Mouse (Mus musculus): ENCODE measurements around the gene Pecam1. TPM values are rescaled to one million over a fixed set of nuclear protein-coding genes. Genes with fewer than 3 reads are reported as not detected.
A peak's percentile ranks its signal among the peaks of the same experiment; 100 is the strongest.

Gene Pecam1
- polyA plus RNA-seq, 1 experiment from 2014 or later: 89.5 TPM

- H3K4me1 ChIP-seq (ENCODE audit: insufficient read depth): peaks cover 9% of the 10 kb centered on the region
- H3K4me3 ChIP-seq (ENCODE audit: low read depth, low read length): no peak overlapping the region
- H3K36me3 ChIP-seq (ENCODE audit: insufficient read depth): no peaks in the 10 kb centered on the region
- H3K9ac ChIP-seq: no peak overlapping the region
- WGBS: 72% methylated on average over 4 of the region's 4 CpGs
- no peaks in the 10 kb centered on the region for H3K27me3 ChIP-seq (ENCODE audit: insufficient read depth, low read length)
- H3K27ac ChIP-seq (ENCODE audit: low read depth): no peak overlapping the region
- H3K9me3 ChIP-seq (ENCODE audit: low read depth, low read length): no peaks in the 10 kb centered on the region
- DNase-seq: no peak
- no peak for ATAC-seq (ENCODE audit: insufficient read depth)
- no peak for TF ChIP-seq CTCF (IDR thresholded peaks at IDR 0.05; ENCODE audit: low read depth)
- H3K4me2 ChIP-seq: no peak overlapping the region
These were observed 134.9 kb downstream of the Pecam1 start for GRCm38 (mm10) chr11:106615561-106615960.

GRCm38 (mm10) chr11:106614339-106614645 is 136.1 kb downstream of the Pecam1 start:
- Histone ChIP-seq H3K4me2 (no peak overlapping the region), H3K4me1 (ENCODE audit: insufficient read depth) (peaks cover 6% of the 10 kb centered on the region), H3K9ac (no peak overlapping the region), H3K4me3 (ENCODE audit: low read depth, low read length) (no peak overlapping the region), H3K9me3 (ENCODE audit: low read depth, low read length) (no peaks in the 10 kb centered on the region), H3K36me3 (ENCODE audit: insufficient read depth) (no peaks in the 10 kb centered on the region), H3K27ac (ENCODE audit: low read depth) (no peak overlapping the region), H3K27me3 (ENCODE audit: insufficient read depth, low read length) (no peaks in the 10 kb centered on the region)
- DNase-seq: peak; percentile 57
- 28% methylated on average over 4 of the region's 4 CpGs for WGBS
- TF ChIP-seq CTCF (IDR thresholded peaks at IDR 0.05; ENCODE audit: low read depth): no peak
- no peak for ATAC-seq (ENCODE audit: insufficient read depth)

- H3K27ac ChIP-seq (ENCODE audit: low read depth): peak overlapping the region; percentile 74; the same call in 1 of the 2 replicates
- no peak for DNase-seq
- peak; percentile 39; the same call in 1 of the 2 replicates for TF ChIP-seq CTCF (IDR thresholded peaks at IDR 0.05; ENCODE audit: low read depth)
- ATAC-seq (ENCODE audit: insufficient read depth): no peak
- 56% methylated on average over 14 of the region's 15 CpGs for WGBS
- no peaks in the 10 kb centered on the region for H3K27me3 ChIP-seq (ENCODE audit: insufficient read depth, low read length)
- peaks cover 6% of the 10 kb centered on the region for H3K4me1 ChIP-seq (ENCODE audit: insufficient read depth)
- H3K4me2 ChIP-seq: peak overlapping the region; percentile 59
- peak overlapping the region; percentile 98 for H3K4me3 ChIP-seq (ENCODE audit: low read depth, low read length)
- no peaks in the 10 kb centered on the region for H3K9me3 ChIP-seq (ENCODE audit: low read depth, low read length)
- H3K9ac ChIP-seq: peak overlapping the region; percentile 89
- no peaks in the 10 kb centered on the region for H3K36me3 ChIP-seq (ENCODE audit: insufficient read depth)
These were observed 136.6 kb downstream of the Pecam1 start for GRCm38 (mm10) chr11:106613638-106614338.

- peak; percentile 97 for DNase-seq
- Histone ChIP-seq H3K4me1 (ENCODE audit: insufficient read depth) (peaks cover 6% of the 10 kb centered on the region), H3K27ac (ENCODE audit: low read depth) (peak within 1 kb of the TSS; percentile 80), H3K4me3 (ENCODE audit: low read depth, low read length) (peak within 1 kb of the TSS; percentile 98), H3K9ac (peak within 1 kb of the TSS; percentile 89), H3K36me3 (ENCODE audit: insufficient read depth) (no peaks in the 10 kb centered on the region), H3K4me2 (peak within 1 kb of the TSS; percentile 91), H3K27me3 (ENCODE audit: insufficient read depth, low read length) (no peaks in the 10 kb centered on the region), H3K9me3 (ENCODE audit: low read depth, low read length) (no peaks in the 10 kb centered on the region)
- peak; percentile 98 for ATAC-seq (ENCODE audit: insufficient read depth)
- no peak for TF ChIP-seq CTCF (IDR thresholded peaks at IDR 0.05; ENCODE audit: low read depth)
- WGBS: under 1% methylated on average over 38 of the region's 45 CpGs
These were observed 137.3 kb downstream of the Pecam1 start, which contains the start of gene Tex2 for GRCm38 (mm10) chr11:106612961-106613637. Tex2 (minus strand) TSS chr11:106613423.

DNA sequence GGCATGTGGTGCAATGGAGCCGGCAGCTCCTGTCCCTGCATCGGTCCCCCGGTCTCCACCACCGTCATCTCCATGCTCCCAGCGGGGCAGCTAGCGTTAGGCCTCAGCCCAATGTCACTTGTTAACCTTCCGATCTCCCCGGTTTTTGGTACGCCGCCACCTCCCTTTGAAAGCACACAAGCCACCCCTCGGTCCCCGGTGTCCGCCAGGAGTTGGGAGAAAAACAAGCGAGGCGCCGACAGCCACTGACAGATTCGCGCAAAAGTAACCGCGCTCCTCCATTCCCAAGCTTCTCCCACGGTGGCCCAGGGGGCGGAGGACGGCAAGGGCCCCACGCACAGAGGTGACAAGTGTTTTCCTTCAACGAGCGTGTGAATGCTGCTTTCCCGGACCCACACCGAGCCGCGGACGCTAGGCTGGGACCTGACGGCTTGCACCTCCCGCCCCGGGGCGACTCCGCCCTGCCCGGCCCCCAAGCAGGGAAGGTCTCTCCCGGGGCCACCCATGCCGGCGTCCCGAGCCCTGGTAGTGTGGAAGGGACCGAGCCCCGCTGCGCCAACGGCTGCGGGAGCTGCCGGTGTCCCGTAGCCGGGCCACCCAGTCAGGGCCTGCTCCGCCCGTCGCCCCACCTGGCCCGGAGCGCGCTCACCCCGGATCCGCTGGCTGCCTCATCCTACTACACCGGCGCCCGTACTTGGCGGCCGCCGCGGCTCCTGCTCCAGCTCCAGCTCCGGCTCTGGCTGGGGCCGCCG is 138.0 kb downstream of the Pecam1 start:
- H3K4me1 ChIP-seq (ENCODE audit: insufficient read depth): peaks cover 6% of the 10 kb centered on the region
- TF ChIP-seq CTCF (IDR thresholded peaks at IDR 0.05; ENCODE audit: low read depth): no peak
- H3K4me2 ChIP-seq: peak overlapping the region; percentile 91
- DNase-seq (peak; percentile 56), ATAC-seq (ENCODE audit: insufficient read depth) (peak; percentile 72; the same call in 1 of the 2 replicates)
- H3K36me3 ChIP-seq (ENCODE audit: insufficient read depth): no peaks in the 10 kb centered on the region
- peak overlapping the region; percentile 80 for H3K27ac ChIP-seq (ENCODE audit: low read depth)
- peak overlapping the region; percentile 98 for H3K4me3 ChIP-seq (ENCODE audit: low read depth, low read length)
- WGBS: under 1% methylated on average over 65 of the region's 67 CpGs
- H3K27me3 ChIP-seq (ENCODE audit: insufficient read depth, low read length): no peaks in the 10 kb centered on the region
- H3K9me3 ChIP-seq (ENCODE audit: low read depth, low read length): no peaks in the 10 kb centered on the region
- H3K9ac ChIP-seq: peak overlapping the region; percentile 89

- H3K9me3 ChIP-seq (ENCODE audit: low read depth, low read length): no peaks in the 10 kb centered on the region
- no peaks in the 10 kb centered on the region for H3K27me3 ChIP-seq (ENCODE audit: insufficient read depth, low read length)
- H3K4me2 ChIP-seq: no peak overlapping the region
- no peak overlapping the region for H3K9ac ChIP-seq
- H3K36me3 ChIP-seq (ENCODE audit: insufficient read depth): no peaks in the 10 kb centered on the region
- H3K27ac ChIP-seq (ENCODE audit: low read depth): no peak overlapping the region
- ATAC-seq (ENCODE audit: insufficient read depth) (no peak), DNase-seq (no peak)
- peaks cover 6% of the 10 kb centered on the region for H3K4me1 ChIP-seq (ENCODE audit: insufficient read depth)
- no peak overlapping the region for H3K4me3 ChIP-seq (ENCODE audit: low read depth, low read length)
- 56% methylated on average over 8 of the region's 8 CpGs for whole genome bisulfite sequencing
- TF ChIP-seq CTCF (IDR thresholded peaks at IDR 0.05; ENCODE audit: low read depth): no peak
These were observed 140.7 kb downstream of the Pecam1 start for GRCm38 (mm10) chr11:106609731-106610130.

- Histone ChIP-seq H3K9me3 (ENCODE audit: low read depth, low read length) (no peaks in the 10 kb centered on the region), H3K36me3 (ENCODE audit: insufficient read depth) (no peaks in the 10 kb centered on the region), H3K4me2 (no peak overlapping the region), H3K9ac (no peak overlapping the region), H3K4me1 (ENCODE audit: insufficient read depth) (peaks cover 4% of the 10 kb centered on the region; the same call in 1 of the 2 replicates), H3K27me3 (ENCODE audit: insufficient read depth, low read length) (no peaks in the 10 kb centered on the region), H3K27ac (ENCODE audit: low read depth) (no peak overlapping the region), H3K4me3 (ENCODE audit: low read depth, low read length) (no peak overlapping the region)
- 67% methylated on average over 6 of the region's 6 CpGs for WGBS
- ATAC-seq (ENCODE audit: insufficient read depth): no peak
- TF ChIP-seq CTCF (IDR thresholded peaks at IDR 0.05; ENCODE audit: low read depth): no peak
- DNase-seq: no peak
These were observed 143.1 kb downstream of the Pecam1 start for GRCm38 (mm10) chr11:106607316-106607715.

Data from lung, embryonic 14.5 days (tissue).